Mouse (Mus musculus): Measurements from ENCODE around the gene Zfyve26. TPM values are rescaled to one million over a fixed set of nuclear protein-coding genes. Genes with fewer than 3 reads are reported as not detected.
A peak's percentile ranks its signal among the peaks of the same experiment; 100 is the strongest.

The Zfyve26 gene
- polyA plus RNA-seq, 1 experiment, result 14.6 TPM

DNA sequence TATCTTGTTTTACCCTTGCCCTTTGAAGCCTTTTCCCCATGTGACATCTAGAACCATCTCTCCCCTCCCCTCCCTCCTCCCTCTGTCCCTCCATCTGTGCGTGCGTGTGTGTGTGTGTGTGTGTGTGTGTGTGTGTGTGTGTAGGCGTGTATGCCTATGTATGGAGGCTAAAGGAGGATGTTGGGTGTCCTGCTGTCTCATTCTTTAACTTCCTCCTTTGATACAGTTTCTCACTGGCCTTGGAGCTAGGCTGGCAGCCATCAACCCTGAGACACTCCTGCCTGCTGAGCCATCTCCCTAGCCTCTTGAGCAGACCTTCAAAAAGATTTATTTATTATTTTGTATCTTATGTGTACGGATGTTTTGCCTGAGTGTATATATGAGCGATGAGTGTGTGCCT is 24.8 kb upstream of the Zfyve26 start:
- Histone ChIP-seq H3K4me1 (ENCODE audit: control insufficient read depth, insufficient read depth, low read length) (no peaks in the 10 kb centered on the region), H3K27ac (ENCODE audit: insufficient read depth, low read length) (no peak overlapping the region), H3K4me3 (ENCODE audit: insufficient read depth, low read length) (no peak overlapping the region)
- TF ChIP-seq CTCF (IDR thresholded peaks at IDR 0.05; ENCODE audit: borderline replicate concordance, insufficient read depth, low read length) (no peak), POLR2A (IDR thresholded peaks at IDR 0.05; ENCODE audit: low read depth, low read length) (no peak)

- Histone ChIP-seq H3K4me3 (ENCODE audit: insufficient read depth, low read length) (no peak overlapping the region), H3K27ac (ENCODE audit: insufficient read depth, low read length) (no peak overlapping the region), H3K4me1 (ENCODE audit: control insufficient read depth, insufficient read depth, low read length) (no peaks in the 10 kb centered on the region)
- TF ChIP-seq CTCF (IDR thresholded peaks at IDR 0.05; ENCODE audit: borderline replicate concordance, insufficient read depth, low read length), result no peak
- no peak for TF ChIP-seq POLR2A (IDR thresholded peaks at IDR 0.05; ENCODE audit: low read depth, low read length)
Measured at GRCm38 (mm10) chr12:79317339-79317738, 21.2 kb upstream of the Zfyve26 start.

DNA sequence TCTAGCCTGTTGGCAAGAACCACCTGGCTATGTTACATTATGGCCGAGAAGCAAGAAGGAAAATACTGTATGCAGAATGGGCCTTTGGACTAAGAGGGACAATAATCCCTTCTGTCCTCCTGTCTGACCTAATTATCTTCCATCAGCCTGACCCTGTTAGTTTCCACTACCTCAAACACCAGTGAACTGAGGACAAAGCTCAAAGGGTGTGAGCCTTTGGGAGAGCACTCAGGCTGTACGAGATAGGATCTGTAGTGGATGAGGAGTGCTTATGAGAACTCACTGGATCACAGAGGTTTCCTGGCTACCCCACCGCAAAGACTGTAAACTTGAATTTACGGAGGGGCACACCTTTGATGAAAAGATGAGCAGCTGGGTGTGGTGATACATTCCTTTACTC is 17.6 kb upstream of the Zfyve26 start:
- no peak overlapping the region for H3K4me3 ChIP-seq (ENCODE audit: insufficient read depth, low read length)
- H3K27ac ChIP-seq (ENCODE audit: insufficient read depth, low read length), result no peak overlapping the region
- no peak for TF ChIP-seq POLR2A (IDR thresholded peaks at IDR 0.05; ENCODE audit: low read depth, low read length)

DNA sequence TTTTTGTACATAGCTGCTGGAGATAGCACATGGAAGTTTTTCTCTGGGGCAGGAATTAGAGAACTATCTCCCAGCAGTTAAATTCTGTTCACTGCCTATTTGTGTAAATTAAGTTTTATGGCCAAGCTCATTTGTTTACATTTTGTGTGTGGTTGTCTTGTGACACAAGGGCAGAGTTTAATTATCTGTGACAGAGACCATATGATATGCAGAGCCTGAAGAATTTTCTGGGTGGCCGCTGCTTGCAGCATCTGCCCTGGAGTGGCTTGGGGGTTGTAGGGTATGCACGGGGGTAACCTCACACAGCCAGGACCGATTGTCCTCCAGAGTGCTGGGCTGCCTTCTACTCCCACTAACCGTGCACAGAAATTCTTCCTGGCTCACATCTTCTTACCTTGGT is 9.9 kb upstream of the Zfyve26 start:
- Histone ChIP-seq H3K4me1 (ENCODE audit: control insufficient read depth, insufficient read depth, low read length) (no peaks in the 10 kb centered on the region; the same call in 1 of the 2 replicates), H3K4me3 (ENCODE audit: insufficient read depth, low read length) (no peak overlapping the region), H3K27ac (ENCODE audit: insufficient read depth, low read length) (no peak overlapping the region)
- TF ChIP-seq POLR2A (IDR thresholded peaks at IDR 0.05; ENCODE audit: low read depth, low read length) (no peak), CTCF (IDR thresholded peaks at IDR 0.05; ENCODE audit: borderline replicate concordance, insufficient read depth, low read length) (no peak)

More for the DNA sequence above, 17.6 kb upstream of the Zfyve26 start:
- H3K4me1 ChIP-seq (ENCODE audit: control insufficient read depth, insufficient read depth, low read length), result no peaks in the 10 kb centered on the region

- no peak overlapping the region for H3K27ac ChIP-seq (ENCODE audit: insufficient read depth, low read length)
- no peaks in the 10 kb centered on the region; the same call in 1 of the 2 replicates for H3K4me1 ChIP-seq (ENCODE audit: control insufficient read depth, insufficient read depth, low read length)
- H3K4me3 ChIP-seq (ENCODE audit: insufficient read depth, low read length), result no peak overlapping the region
- TF ChIP-seq POLR2A (IDR thresholded peaks at IDR 0.05; ENCODE audit: low read depth, low read length) (no peak), CTCF (IDR thresholded peaks at IDR 0.05; ENCODE audit: borderline replicate concordance, insufficient read depth, low read length) (no peak)
Measured at GRCm38 (mm10) chr12:79305131-79305530, 9.0 kb upstream of the Zfyve26 start.

- Histone ChIP-seq H3K27ac (ENCODE audit: insufficient read depth, low read length) (no peak overlapping the region), H3K4me1 (ENCODE audit: control insufficient read depth, insufficient read depth, low read length) (no peaks in the 10 kb centered on the region; the same call in 1 of the 2 replicates), H3K4me3 (ENCODE audit: insufficient read depth, low read length) (no peak overlapping the region)
- TF ChIP-seq POLR2A (IDR thresholded peaks at IDR 0.05; ENCODE audit: low read depth, low read length) (no peak), CTCF (IDR thresholded peaks at IDR 0.05; ENCODE audit: borderline replicate concordance, insufficient read depth, low read length) (no peak)
Measured at GRCm38 (mm10) chr12:79301802-79302201, 5.7 kb upstream of the Zfyve26 start.

DNA sequence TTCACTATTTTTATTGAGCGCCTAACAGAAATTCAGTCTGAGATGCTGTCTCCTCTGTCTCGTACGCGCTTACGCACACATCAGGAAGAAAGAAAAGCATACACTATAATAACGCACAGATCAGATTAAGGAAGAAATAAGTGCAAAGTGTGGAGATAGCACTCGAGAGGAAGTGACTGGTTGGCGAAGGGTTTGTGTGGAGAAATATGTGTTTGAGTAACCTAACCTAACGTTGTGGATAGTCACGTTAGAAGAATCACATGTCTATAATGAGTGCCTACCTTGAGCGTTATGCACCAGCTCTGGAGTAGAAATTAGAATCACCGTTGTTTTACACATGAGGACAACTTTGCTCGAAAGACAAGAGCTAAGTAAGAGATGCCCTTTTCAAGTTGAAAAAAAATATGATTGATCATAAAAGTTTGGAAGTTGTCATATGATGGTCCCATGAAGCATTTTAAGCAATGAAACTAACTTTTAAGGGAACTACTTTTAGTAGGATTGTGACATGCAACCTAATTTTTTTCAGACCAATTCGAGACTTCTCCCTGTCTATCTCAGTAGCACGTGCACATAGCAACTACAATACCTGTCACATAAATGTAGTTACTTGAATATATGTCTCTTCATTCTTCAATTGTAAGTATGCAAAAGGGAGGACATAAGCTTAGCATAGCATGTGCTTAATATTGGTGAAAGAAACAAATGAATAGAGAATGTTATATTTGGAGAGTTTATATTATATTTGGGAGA is 2.0 kb upstream of the Zfyve26 start:
- no peak for TF ChIP-seq CTCF (IDR thresholded peaks at IDR 0.05; ENCODE audit: borderline replicate concordance, insufficient read depth, low read length)
- no peak for TF ChIP-seq POLR2A (IDR thresholded peaks at IDR 0.05; ENCODE audit: low read depth, low read length)
- H3K4me1 ChIP-seq (ENCODE audit: control insufficient read depth, insufficient read depth, low read length), result peaks cover 2% of the 10 kb centered on the region; the same call in 1 of the 2 replicates
- peak overlapping the region; percentile 98 for H3K4me3 ChIP-seq (ENCODE audit: insufficient read depth, low read length)
- H3K27ac ChIP-seq (ENCODE audit: insufficient read depth, low read length), result no peak overlapping the region

GRCm38 (mm10) chr12:79297121-79297576 is 1.0 kb upstream of the Zfyve26 start, which contains the start of gene Rad51b:
Gene Rad51b, plus strand, starts transcription at chr12:79297282.
- Histone ChIP-seq H3K4me3 (ENCODE audit: insufficient read depth, low read length) (peak within 1 kb of the TSS; percentile 98), H3K4me1 (ENCODE audit: control insufficient read depth, insufficient read depth, low read length) (peaks cover 2% of the 10 kb centered on the region; the same call in 1 of the 2 replicates), H3K27ac (ENCODE audit: insufficient read depth, low read length) (peak within 1 kb of the TSS; percentile 39; the same call in 1 of the 2 replicates)
- TF ChIP-seq POLR2A (IDR thresholded peaks at IDR 0.05; ENCODE audit: low read depth, low read length) (peak; percentile 45), CTCF (IDR thresholded peaks at IDR 0.05; ENCODE audit: borderline replicate concordance, insufficient read depth, low read length) (no peak)

DNA sequence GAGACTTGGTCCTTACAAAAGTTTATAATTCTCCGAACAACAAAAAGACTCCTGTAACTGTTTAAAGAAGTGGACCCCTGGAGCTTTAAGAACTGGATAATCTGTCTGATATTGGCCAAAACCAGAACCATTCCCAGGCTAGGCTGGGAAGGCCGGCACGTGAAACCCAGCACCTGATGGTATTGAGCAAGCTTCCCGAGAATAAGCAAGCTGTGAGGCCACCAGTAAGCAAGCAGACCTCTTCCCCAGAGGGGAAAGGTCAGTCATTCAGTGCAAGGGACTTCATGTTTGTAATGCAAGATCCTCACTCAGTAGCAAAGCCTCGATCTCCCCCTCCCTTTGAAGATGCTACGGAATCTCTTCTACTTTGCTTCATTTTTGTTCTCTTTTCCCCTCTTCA is 3.2 kb downstream of the Zfyve26 start:
- H3K4me3 ChIP-seq (ENCODE audit: insufficient read depth, low read length), result no peak overlapping the region
- peaks cover 2% of the 10 kb centered on the region; the same call in 1 of the 2 replicates for H3K4me1 ChIP-seq (ENCODE audit: control insufficient read depth, insufficient read depth, low read length)
- no peak for TF ChIP-seq POLR2A (IDR thresholded peaks at IDR 0.05; ENCODE audit: low read depth, low read length)
- TF ChIP-seq CTCF (IDR thresholded peaks at IDR 0.05; ENCODE audit: borderline replicate concordance, insufficient read depth, low read length), result no peak
- no peak overlapping the region for H3K27ac ChIP-seq (ENCODE audit: insufficient read depth, low read length)

DNA sequence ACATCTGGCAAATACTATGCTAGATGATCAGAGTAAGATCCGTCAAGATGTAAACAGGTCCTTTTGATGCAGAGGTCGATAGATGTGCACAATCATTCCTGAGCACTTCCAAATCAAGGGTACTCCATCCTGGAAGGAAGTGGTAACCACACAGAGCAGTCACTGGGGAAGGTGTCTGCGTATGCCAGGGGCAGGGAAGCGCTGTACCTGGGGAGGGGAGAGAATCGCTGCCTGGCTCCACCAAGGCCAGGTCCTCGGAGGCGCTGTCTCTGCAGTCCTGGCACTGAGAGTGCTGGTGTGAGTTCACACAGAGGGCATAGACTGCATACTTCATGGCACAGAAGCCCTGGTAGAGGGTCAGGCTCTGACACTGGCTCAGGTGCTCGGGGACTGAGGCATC is 13.5 kb downstream of the Zfyve26 start:
- Histone ChIP-seq H3K4me1 (ENCODE audit: control insufficient read depth, insufficient read depth, low read length) (no peaks in the 10 kb centered on the region), H3K27ac (ENCODE audit: insufficient read depth, low read length) (no peak overlapping the region), H3K4me3 (ENCODE audit: insufficient read depth, low read length) (no peak overlapping the region)
- TF ChIP-seq CTCF (IDR thresholded peaks at IDR 0.05; ENCODE audit: borderline replicate concordance, insufficient read depth, low read length) (no peak), POLR2A (IDR thresholded peaks at IDR 0.05; ENCODE audit: low read depth, low read length) (no peak)

Data from embryonic fibroblast, embryonic 13.5 days (primary cell).